Mouse (Mus musculus): ENCODE results near the gene Gm20388.
A peak's percentile ranks its signal among the peaks of the same experiment; 100 is the strongest.
"Not testable (repeated sequence)": the region's sequence is repeated elsewhere in the genome, so short reads cannot be mapped to it uniquely, and the experiment has no call there.

Gene Gm20388

DNA sequence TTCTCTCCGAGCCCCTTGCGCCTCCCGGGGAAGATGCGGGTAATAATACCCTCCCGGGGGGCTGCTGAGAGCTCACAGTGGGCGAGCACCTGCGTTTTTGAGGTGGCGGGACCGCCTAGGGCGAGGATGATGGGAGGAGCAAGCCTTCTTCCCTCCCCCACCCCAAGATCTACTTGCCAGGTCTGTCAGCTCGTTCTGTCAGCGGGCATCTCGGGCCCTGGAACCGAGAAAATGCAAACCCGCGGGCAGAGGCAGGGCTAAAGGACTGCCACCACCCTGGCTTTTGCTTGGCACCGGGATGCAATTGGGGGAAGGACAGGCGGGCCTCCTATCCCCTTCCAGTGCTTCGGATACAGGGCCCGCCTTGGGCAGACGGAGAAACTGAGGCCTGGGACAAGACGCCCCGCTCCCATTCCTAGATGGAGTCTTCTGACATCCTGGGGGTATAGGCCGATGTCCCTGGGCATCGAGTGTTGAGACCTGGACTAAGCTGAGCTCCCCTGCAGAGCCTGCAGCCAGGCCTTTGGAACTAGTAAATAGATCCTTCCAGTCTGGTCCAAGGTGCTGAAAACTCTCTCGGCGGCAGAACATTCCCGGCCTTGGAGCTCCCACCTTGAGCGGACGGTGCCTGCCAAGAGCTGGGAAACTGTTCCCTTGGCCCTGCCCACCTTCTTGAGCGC is 1742.8 kb downstream of the Gm20388 start:
- DNase-seq (ENCODE audit: low spot score), result peak; percentile 41

DNA sequence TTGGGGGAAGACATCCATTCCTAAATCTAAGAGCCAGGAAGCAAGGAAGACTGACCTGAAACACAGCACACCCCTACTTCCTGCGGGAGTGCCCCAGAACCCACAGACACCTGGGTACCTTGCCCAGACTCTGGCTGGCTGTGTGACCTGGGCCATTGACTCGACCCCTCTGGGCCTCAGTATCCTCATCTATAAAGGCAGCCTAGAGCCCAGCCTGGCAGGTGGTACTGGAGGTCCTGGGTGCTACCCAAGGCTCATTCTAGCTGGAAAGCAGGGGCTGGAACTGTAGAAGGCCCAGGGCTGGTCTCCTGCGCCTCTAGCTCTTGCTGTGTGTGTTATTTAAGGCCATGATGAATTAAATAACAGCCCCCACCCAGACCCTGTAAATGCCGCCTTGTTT is 1743.5 kb downstream of the Gm20388 start:
- DNase-seq (ENCODE audit: low spot score), result no peak

DNA sequence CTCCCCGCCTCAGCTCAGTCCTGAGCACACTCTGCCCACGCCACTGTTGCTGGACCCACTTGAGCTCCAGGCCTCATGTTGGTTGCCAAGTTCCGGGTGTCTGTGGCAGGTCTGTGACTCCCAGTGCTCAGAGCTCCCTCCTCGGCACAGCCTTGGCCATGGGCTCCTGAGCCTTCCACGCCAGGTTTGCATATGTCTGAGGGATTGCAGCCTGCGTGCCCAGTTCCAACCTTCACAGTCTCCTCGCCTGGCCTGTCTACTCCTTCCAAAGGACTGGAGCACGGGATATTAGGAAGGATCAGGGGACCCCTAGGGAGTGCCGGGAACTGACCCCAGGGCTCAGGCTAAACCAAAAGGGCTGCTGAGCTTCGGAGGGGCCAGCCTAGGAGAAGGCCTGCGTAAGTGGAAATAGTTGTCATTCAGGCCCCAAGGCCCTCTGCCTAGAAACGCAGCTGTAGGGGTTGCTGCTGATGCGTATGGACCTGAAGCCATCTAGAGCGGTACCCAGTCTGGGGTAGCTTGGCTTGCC is 1744.4 kb downstream of the Gm20388 start:
- no peak for DNase-seq (ENCODE audit: low spot score)

DNA sequence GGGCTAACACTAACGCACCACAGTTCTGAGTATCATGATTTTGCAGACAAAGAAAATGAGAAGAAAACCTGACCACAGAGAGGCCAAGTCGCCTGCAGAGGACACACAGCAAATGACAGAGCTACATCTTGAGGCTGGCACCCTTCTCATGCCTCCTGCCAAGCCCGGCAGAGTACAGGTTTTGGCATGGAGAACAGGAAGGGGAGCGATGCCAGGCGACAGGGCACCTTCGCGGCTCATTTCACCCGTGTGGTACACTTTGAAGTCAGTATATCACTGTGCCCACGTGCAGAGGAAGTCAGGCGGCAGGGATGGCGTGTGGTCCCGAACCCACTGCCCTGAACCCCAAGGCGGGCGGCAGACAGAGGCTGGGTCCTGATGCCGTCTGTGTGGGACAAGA is 1750.0 kb downstream of the Gm20388 start:
- DNase-seq (ENCODE audit: low spot score), result no peak

DNA sequence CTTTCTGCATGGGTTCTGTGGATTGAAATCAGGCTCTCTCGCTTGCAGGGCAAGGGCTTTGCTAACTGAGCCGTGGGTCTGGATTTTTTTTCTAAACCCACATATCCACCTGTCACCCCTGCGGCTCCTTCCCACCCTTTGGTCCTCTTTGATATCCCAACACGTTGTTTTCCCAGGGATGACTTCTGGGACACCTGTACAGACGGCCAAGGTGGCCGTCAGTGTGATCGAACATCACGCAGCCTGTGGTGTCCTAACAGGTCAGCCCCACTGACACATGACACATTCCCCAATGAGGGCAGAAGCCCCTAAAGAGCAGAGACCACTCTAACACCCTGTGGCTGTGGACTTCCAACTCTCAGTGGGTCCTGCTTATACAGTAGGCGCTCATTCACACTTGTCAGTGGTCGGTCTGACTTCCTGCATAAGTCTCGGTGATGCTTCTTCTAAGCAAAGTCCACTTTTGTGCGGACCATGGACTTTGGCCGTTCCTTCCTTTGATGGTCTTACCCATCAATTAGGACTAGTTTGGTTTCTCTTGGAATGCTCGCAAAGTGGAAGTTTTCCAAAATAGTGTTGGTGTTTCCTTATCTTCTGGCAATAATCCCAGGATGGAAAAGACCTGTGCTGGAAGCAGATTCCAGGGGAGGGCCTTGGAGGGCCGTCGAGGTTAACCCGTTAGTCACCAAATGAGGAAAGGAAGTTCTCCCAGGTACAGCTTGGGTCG is 1751.2 kb downstream of the Gm20388 start:
- no peak for DNase-seq (ENCODE audit: low spot score)

DNA sequence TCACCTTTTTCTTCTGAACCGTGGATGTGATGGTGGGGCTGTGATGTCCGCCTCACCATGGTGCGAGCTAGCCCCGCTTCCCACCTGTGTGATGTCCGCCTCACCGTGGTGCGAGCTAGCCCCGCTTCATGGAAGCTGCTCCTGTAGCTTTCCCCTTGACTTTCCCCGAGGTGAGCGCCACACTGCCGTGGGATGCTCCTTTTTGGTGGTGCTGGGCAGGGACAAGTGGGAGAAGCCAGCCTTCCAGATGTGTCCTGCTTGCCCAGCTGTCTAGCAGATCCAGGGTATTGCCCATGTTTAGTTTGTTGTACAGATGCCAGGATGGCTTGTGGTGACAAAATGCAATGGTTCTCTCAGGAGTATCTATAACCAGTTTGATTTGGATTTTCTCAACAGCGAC is 1752.5 kb downstream of the Gm20388 start:
- DNase-seq (ENCODE audit: low spot score), result no peak

DNA sequence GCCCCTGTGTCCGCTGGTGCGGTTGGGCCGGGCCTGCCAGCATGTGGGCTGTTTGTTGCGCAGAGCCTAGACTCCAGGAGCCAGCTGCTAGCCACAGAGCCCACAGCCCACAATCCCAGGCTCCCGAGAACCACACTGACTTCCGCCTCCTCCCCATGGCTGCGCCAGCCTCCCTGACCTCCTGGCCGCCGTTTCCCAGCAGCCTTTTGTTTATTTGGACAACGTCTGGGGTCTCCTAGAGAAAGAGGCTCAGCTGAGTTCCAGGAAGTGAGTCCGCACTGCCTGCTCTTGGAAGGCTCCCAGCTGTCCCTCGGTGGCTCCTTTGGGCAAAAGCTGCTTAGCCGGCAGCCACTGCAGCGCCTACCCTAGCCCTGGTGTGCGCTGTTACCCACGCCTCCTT is 1754.7 kb downstream of the Gm20388 start:
- DNase-seq (ENCODE audit: low spot score), result no peak

GRCm38 (mm10) chr8:121667936-121668500 is 1757.4 kb downstream of the Gm20388 start:
- not testable (repeated sequence) for DNase-seq (ENCODE audit: low spot score)

DNA sequence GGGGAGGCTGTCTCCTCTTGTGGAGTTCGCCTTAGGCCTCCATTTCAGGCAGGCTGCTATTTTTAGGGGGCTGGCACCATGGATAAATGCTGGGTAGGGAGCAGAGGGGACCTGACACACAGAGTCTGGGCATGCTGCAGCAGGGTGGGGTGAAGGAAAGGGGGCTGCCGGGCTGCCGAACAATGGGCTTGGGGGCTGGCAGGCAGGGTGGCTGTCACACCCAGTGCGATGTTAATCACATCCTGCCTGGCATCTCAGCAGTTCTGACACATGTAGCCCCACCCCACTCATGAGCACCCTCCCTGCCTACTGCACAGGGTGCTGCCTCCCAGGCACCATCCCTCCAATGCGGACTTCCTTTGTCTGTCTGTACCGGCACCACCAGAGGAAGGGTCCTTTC is 1757.9 kb downstream of the Gm20388 start:
- no peak for DNase-seq (ENCODE audit: low spot score)

GRCm38 (mm10) chr8:121669208-121669607 is 1758.6 kb downstream of the Gm20388 start:
- no peak for DNase-seq (ENCODE audit: low spot score)

GRCm38 (mm10) chr8:121673153-121673552 is 1762.5 kb downstream of the Gm20388 start:
- no peak for DNase-seq (ENCODE audit: low spot score)

DNA sequence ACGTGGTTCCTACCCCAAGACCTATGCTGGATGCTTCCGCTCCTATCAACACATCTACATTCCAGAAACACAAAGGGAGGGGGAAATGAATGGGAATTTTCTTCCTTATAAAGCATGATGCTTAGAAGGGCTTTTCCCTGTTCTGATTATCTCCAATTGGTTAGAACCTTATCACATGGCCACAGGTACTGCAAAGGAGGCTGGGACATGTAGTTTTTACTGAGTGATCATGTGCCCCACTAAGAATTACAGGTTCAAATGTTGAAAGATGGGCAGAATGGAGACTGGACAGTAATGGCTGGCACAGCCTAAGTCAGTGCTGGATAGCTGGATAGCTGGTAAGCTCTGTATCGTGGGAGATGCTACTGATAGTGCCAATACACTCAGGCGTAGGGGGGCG is 1763.3 kb downstream of the Gm20388 start:
- DNase-seq (ENCODE audit: low spot score), result no peak

GRCm38 (mm10) chr8:121674524-121674923 is 1763.9 kb downstream of the Gm20388 start:
- DNase-seq (ENCODE audit: low spot score), result no peak

DNA sequence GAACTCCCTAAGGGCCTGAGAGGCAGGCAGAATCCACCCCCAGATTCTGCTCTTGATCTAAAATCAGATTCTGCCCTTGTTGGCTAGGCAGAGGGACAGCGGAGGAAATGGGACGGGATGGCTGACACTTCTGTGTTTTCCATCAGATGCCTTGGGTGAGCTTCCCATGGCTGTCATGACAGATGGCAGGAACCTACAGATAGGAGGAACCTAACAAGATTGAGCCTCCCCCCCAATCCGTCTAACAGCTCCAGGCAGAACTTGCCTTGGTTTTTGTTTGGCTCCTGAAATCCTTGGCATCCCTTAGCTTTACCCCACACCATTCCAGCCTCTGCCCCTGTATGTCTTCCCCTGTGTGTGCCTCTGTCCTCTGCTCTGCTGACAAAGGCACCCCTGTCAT is 1764.5 kb downstream of the Gm20388 start:
- DNase-seq (ENCODE audit: low spot score), result no peak

GRCm38 (mm10) chr8:121675701-121676100 is 1765.1 kb downstream of the Gm20388 start:
- DNase-seq (ENCODE audit: low spot score), result no peak

- DNase-seq (ENCODE audit: low spot score), result no peak
These were observed 1768.1 kb downstream of the Gm20388 start for GRCm38 (mm10) chr8:121678696-121679095.

- no peak for DNase-seq (ENCODE audit: low spot score)
These were observed 1770.3 kb downstream of the Gm20388 start for GRCm38 (mm10) chr8:121680896-121681295.

DNA sequence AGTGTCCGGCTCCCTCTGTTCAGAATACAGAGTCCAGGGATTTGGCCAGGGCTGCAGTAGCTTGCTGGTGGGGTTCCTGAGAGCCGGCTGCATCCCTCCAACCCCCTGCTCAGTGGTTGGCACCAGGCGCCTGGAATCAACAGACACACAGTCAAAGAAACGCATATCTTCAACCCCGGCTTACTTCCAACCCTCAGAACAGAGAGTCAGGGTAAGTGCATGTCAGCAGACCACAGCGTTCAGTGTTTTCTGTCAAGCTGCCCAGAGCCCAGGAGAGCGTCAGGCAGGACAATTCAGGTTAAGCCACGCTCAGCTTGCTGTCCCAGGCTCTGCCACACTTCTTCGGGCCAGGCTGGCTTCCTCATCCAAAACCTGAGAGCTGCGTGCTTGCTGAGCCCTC is 1770.8 kb downstream of the Gm20388 start:
- no peak for DNase-seq (ENCODE audit: low spot score)

DNA sequence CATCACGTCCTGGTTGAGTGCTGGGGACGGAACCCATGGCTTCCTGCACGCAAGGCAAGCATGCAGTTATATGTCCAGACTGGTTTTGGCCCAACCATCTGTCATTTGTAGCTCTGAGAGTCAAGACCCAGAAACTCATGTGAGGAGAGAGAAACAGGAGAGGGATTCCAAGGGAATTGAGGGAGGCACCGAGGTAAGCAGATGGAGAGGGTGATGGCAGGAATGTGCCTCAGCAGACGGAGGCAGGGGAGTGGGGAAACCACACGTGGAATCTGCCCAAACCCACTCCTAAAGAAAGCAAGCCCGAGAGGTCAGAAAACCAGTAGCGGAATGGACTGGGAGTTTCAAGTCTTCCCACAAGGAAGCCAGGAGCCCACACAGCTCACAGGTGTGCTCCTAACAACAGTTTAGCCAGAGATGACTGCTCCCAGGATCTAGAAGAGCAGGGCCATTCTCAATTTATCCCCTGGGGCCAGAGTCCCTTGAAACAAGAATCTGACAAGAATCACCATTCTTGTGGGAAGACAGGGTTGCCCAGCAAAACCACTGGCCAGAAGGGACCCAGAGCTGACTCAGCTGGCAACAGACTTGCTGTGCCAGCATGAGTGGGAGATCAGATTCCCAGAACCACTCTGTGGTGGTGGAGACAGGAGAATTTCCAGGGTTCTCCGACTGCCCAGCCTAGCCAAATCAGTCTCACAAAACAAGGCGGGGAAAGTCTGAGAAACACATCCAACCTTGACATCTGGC is 1772.6 kb downstream of the Gm20388 start:
- no peak for DNase-seq (ENCODE audit: low spot score)

GRCm38 (mm10) chr8:121685419-121685818 is 1774.8 kb downstream of the Gm20388 start:
- DNase-seq (ENCODE audit: low spot score), result peak; percentile 44

DNA sequence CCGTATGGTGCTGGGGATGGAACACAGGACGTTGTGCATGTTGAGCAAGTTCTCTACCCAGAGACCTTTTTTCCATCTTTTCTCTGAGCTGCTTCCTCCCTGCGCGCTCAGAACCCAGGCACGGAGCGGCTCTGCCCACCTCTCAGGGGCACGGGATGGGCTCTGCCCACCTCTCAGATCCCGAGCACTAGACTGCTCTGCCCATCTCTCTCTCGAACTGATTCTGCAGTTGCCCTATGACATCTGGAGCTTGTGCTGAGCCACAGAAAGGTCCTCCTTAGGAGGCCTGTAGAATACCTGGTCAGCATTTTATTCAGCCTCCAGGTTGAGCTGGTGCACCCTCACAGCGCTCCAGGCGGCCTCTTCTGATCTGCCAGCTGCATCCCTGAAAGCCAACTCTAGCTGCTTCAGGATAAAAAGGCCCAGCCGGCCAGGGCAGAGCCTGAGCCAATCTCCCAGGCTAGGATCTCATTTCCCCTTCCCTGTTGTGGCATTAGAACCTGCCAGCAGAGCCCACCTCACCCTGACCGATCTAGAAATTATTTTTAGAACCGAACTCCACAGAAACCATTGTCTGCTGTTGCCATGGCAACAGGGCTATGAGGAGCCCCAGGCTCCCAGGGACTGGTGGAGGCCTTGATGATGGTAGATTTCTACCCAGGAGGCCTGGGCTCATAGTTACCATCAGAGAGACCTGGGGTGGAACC is 1777.0 kb downstream of the Gm20388 start:
- DNase-seq (ENCODE audit: low spot score), result no peak

DNA sequence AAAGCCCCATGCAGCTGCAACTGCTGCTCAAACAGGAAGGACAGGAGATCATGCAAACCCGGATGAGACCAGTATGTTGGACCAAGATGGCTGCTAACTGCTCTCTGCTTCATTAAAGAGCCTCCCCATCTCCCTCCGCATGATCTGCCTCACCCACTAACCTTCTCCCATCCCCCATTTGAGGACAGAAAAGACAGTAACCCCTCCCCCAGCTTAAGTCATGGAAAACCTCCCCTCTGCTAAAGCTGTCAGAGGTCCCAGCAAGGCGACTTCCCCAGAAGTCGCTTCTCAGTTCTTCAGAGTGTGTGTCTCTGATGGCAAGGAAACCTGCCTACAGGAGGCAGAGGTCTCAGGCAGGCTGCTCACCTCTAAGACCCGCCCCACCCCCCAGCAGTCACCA is 1777.9 kb downstream of the Gm20388 start:
- DNase-seq (ENCODE audit: low spot score), result no peak

Measured in adipocyte (in vitro differentiated cells).